Mouse (Mus musculus): Measurements from ENCODE around the gene Dusp23.

DNA sequence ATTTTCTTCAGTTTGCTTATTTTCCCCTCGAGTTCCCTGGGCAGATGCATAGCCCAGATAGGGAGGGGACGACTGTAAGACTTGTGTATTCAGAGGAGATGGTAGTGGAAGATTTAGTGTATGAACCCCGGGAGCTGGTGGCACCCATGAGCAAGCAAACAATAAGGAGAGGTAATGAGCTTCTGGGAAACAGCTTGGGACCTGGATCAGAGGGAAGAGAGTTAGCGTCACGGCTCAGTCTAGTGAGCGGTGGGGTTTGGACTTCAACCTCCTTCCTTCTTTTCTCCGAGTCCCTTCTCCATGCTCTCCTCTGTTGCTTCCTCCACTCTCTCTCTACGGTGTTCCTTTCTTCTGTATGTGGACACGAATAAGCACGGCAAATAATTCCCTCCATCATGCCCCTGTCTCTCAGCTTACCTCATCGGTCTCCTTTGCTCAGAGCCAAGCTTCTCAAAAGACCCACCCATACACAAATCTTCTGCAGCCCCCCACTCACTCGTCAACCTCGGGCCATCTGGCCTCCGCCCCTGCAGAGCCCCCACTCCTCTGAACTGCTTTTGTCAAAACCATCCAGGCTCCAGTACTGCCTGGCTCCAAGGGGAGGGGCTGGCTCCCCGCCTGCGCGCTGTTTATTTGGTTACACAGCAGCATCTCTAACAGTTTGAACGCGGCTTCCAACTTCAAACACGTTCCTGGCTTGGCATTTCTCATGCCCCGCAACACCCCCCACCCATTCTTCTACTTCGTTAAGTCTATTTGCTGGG, 16.0 kb downstream of the Dusp23 start:
- no peak for TF ChIP-seq EP300 (optimal IDR thresholded peaks at IDR 0.05)
- no peak for TF ChIP-seq CTCF (IDR thresholded peaks at IDR 0.05; ENCODE audit: low read depth)
